Mouse (Mus musculus) yolk sac, embryonic 10.5 days (tissue): ENCODE data around the gene Snx18.

Source experiments
- DNase-seq: peaks from one replicate; pipeline ENCODE4 v3.0.0-alpha.2; 2017; ENCODE audit warnings: low spot score

The Snx18 gene

DNA sequence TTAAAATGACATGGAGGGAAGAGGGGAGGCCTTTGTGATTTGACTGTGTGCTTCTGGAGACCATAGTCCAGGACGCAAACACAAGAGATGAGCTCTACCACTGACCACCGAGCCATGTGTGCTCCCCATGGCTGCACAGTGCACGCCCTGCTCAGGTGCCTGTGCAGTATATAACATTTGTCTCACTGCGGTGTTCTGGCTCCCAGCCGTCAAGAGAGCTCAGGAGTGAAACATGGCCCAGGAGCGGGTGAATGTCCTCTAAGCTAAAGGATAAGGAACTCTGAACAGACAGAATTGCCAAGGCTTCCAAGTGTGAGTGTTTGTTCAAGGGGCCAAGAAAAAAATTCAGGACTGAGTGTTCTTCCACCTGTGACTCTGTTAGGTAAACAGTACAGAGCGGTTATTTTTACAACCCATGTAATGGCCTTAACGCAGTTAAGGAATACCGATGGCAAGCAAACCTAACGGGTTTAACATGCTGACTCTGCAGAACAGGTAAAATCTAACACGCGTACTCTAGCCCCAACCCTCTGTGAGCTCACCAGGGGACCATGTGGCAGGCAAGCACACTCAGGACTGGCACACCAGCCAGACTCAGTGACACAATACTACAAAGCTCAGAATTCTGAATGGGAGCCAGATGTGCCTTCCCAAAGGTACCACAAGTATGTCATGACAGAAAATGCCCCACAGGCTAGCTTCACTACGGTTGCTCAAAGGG is 21.4 kb downstream of the Snx18 start:
- no peak for DNase-seq

DNA sequence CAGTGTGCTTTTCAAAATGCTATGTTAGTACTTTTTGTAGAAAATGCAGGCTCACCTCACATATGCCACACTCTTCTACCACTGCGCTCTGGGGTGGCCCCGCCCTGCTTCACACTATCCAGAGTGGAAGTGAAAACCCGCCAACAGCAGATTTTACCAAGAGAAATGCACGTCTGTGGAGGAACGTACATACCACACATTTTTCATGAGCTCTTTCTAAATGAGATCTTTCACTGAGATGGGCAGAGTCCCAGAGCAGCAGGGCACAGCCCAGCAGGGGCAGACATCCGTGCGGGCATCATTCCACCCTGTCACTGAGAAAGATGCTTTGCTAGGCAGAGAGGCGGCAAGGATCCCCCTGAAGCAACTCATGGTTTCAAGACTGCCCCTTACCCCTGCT is 22.4 kb downstream of the Snx18 start:
- no peak for DNase-seq

DNA sequence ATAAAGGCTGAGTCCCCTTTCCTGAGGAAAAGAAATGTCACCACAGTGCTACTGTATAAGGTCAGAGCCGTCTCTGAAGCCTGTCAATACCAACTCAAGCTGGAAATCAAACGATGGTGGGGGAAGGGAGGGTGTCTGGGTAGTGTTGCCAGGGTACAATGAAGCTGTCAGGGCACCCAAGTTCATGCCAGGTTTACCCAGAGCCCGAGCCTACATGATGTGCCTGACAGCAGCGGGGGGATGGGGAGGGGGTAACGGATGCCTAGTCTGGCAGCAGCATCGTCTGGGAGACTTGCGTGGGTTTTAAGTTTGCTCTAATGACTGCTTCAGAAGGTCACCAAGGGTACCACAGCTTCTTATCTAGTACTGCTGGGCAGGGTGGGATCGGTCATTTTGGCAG is 23.1 kb downstream of the Snx18 start:
- DNase-seq, result no peak

DNA sequence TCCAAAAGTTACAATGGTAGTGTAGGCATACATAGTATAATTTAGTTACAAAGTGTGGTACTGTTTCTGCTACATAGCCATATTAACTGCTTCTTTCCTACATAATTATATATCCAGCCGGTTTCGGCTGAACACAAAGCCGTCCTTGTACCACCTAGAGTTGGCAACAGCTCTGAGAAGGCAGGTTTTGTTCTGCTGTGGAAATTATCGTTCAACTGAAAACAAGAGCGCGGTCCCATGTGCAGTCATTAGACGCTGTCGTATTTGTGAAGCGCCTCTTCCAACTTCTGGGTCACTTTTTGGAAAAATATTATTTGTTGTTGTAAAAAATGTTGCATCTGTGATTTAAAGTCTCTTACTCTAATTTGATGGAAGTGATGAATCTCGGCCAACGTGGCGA is 24.0 kb downstream of the Snx18 start:
- DNase-seq, result no peak

DNA sequence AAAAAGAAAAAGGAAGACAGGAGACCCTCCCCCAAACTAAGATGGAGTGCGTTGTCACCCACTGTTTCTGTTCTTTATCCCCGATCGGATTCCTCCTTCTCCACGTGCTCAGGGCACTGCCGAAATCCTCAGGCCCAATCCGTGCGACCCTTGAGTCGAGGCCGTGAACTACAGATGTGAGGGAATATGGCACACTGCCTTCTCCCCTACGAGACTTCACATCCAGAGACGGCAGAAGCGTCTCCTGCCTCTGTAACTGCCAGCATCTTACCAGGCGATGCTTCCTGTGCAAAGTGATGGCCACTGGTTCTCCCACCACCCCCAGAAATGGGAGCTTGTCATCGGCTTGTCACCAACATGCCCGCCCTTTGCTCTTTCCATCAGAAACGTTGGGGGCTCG is 24.7 kb downstream of the Snx18 start:
- no peak for DNase-seq

DNA sequence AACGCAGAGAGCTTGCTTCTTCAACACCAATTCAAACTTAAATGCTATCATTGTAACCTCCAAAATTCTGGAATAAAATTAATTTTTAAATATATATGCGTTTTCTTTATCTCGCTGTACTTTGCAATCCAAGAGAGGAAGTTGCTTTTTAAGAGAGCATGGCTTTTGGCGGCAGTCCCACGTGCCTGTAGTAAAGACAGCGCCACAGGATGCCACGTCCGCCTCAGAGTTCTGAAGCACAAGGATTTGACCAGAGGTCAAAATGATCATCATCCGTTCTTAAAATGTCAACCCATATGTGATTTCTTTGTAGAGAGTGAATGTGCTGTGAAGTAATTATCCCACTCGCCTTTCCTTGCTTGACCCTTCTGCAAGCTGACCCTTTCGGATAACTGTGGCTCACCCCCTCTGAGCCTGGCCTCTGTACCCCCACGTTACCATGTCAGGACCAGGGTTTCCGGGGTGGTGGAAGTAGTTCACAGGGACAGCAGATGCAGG is 25.6 kb downstream of the Snx18 start:
- DNase-seq, result no peak

DNA sequence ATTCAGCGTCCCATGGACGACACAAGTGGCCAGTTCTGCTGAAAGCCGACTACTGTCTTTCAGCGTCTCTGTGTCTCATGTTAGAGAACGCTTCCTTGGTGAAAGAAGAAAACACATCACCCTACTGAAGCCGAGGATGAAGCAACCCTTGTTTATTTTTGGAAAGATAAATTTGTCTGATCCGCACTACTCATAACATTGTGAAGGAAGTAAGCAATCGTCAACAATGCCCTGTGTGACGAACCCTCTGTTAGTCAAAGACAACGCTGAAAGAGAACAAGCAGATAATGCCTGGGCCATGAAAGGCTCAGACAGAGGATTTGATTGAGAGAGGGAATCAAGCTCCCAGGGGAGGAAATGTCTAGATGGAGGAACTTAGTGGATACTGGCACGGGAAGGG is 27.0 kb downstream of the Snx18 start:
- no peak for DNase-seq

DNA sequence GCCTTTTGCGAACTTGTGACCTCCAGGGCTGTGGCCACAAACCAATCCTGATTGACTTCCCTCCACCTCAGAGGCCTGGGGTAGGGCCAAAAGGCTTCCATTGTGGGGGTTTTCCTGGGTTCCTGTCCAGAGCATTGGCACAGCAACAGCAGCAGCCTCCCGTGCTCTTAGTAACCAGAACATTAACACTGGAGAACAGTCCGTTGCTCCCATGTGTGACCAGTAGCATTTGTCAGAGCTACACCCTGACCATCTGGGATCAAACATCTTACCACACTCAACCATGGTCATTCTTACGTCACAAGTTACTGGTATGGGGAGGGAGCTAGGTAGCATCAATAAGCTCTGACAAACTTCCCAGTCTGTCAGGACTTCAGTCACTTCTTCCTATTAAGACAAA is 28.1 kb downstream of the Snx18 start:
- DNase-seq, result no peak

DNA sequence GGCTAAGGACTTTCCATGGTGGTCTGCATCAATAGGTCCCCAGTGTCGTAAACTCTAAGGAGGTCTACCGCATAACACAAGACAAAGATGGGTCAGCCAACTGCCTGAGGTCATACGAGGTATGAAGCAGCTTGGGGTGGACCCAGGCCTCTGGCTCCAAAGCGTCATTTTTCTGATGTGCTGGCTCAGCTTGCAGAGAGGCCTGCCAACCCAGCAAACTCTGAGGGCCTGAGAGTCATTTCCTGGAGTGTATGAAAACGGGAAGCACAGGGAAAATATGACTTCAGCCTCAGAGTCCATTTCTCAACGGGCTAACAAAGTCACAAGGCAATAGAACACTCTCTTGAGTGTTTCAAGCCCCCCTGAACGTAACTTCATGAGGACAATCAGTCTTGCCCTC is 28.9 kb downstream of the Snx18 start:
- no peak for DNase-seq

DNA sequence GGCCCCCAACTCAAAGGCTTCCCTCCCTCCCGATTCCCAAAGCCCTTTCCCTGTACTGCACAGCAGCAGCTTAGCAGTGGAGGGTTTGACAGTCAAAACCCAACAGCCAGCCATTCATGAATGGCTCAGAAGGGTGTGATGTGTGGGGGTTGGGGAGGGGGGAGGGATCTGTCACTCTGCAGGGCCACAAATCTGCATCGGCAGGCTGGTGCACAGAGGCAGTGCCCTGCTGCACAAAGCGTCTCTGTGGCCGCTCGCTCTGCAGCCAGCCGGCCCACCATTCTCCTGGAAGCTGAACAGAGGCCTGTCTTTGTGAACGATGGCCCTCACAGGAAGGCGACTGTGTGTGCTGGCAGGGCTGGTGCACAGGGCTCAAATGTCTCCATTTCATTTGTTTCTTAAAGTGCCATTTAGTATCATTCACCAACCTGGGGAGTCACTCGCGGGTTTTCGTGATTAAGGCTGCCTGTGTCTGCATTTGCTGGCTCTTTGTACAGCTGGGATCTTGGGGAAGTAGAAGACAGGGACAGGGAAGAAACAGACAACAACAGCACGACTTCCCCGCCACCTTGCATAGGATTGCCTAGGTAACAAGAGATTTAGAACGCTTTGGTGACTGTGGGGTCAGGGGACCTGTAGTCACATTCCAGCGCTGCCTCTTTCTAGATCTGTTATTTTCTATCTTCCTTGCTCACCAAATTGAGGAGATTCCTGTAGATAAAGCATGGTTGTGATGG is 31.0 kb downstream of the Snx18 start:
- DNase-seq, result no peak

DNA sequence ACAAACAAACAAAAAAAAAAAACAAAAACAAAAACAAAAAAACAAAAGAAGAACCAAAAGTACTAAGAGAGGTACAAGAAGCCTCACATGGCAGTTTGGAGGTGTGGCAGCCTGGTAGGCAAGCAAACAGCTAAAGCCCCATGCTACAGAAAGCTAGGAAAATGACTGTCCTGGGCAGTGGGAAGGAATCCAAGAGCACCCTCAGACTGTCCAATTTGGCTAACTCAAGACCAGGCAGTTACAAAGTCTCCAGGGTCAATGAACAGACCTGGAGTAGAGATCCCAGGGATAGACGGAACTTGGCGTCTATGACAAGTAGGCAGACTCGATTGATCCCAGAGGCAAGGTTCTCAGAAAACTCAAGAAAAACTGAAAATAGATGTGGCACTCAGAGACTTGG is 32.8 kb downstream of the Snx18 start:
- no peak for DNase-seq

DNA sequence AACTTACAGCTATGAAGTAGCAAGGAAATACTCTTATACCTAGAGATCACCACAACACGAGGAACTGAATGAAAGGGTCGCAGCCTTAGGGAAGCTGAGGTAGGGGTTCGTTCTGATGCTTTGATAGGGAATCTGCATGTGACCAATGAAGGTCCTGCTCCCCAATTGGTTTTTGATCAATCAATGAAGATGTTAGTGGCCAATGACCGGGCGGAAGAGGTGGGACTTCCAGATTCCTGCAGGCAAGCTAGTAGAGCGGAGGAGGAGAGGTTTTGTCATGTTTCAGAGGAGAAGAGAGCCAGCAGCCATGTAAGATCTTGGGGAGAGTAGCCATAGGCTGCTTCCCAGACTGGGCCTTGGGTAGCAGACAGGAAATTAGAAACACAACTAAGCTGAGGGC is 33.9 kb downstream of the Snx18 start:
- no peak for DNase-seq

DNA sequence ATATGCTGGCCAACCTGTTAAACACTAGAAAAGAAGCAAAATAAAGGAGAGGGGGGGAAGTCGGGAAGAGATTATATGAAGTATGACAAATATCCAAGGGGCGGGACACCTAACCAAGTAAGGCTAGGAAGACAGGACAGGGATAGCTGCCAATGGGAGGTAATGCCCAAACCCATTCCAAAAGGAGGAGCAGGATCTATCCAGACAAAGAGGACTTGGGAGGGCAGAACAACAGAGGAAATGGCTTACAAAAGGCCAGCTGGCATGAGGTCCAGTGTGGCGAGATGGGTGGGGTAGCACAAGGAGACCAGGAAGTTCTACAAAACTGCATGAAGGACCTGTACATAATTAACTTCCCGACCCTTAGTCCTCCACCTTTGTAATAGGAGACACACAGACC is 34.8 kb downstream of the Snx18 start:
- DNase-seq, result no peak

DNA sequence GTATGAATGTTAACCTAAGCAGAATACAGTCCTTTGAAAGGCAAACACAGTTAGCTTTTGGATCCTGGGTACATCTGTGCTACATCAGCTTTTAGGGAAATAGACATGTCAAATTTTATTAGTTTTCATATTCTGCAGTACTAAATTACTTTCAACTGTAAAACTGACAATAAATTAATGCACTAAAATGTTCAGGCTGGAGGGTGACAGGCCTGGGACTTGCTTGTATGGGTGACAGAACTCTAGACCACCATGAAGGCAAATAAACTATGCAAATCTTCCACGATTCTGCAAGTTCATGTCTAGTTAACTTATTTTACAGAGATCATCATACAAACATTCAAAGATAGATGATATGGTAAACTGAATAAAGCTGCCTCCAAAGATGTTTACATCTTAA is 36.3 kb downstream of the Snx18 start:
- DNase-seq, result no peak

DNA sequence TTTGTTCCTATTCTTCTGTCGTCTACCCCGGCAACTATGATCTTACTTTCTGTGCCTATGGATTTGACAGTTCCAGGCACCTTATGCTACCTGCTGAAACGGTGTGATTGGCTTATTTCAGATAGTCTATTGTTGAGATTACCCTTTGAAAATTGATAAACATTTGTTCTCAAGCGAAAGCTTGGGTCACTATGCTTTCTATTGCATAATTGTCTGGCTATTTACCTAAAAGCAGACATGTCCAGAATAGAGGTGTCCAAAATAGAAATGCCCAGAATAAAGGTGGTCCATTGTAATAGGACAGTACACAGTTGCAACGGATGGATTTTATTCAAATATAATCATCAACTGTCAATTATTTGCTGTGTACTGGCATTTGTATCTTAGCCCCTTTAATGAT is 36.9 kb downstream of the Snx18 start:
- no peak for DNase-seq

DNA sequence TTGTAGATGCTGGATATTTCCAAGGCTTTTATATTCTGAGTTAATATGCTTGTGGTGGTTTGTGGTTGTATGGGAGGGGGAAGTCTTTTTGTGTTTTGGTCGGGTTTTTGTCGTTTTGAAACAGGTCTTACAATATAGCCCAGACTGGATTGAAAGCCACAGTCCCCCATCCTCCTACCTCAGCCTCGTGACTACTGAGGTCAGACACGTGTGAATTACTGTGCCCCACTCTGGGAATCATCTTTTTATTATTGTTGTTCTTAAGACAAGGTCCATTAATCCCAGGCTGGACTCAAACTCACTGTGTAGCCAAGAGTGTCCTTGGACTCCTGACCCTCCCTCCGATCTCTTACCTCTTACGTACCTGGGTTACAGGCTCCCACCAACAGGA is 38.0 kb downstream of the Snx18 start:
- DNase-seq, result no peak

DNA sequence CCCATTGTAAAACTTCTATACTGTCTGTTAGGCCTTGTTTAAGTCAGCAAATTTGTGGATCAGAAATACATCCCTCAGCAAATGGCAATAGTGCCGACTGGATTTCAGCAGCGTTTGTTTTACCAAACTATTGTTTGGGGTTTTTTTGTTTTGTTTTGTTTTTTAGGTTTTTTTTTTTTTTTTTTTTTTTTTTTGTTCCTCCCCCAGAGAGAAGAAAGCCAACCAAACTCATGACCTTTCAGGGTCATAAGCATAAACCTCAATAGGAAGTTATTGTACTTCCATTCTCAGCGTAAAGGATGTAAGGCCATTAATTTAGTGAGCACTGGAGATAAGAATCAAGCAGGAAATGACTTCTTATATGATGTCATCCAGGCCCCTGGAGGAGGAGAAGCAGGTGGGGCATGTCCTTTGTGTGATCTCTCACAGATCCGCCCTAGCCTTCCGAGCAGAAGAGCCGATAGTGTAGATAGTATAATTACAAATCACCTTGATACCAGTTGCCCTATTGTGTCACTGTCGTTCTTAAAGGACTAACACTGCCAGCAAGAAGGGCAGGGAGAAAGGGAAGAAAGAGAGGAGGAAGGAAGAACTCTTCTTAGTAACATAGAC is 38.5 kb downstream of the Snx18 start:
- no peak for DNase-seq

DNA sequence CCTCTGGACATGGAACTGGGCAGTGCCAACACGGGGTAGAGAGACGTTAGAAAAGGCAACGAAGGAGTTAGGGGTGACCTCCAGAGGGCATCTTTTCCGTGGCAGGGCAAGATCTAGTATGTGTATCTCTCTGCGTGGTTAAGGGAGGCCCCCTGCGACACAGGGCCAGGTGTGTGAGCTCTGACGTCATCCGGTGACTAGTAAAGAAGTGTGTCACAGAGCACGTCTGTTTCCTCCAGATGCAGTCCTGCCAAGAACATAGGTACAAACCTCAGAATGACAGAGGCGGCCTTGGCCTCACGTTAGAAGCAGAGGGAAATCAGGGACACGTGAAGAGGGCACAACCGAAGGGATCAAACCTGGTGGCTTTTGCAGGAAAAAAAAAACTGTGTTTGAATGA is 44.1 kb downstream of the Snx18 start:
- DNase-seq, result no peak

DNA sequence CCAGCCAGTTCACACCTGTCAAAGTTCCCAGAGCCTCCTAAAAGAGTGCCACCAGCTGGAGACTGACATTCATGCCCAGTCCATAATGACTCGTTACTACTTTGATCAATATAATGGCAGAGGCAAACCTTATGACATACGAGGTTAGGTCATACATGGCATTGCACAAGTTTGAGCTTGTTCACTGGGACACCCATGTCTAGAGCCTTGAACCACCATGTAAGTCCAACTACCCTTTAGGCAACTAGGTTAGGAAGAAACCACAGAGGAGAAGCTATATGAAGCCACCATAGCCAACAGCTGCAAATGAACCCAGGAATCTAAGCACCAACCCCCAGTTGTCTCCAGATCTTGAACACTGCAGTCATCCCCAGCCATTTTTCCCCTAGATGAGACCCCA is 45.0 kb downstream of the Snx18 start:
- DNase-seq, result no peak

DNA sequence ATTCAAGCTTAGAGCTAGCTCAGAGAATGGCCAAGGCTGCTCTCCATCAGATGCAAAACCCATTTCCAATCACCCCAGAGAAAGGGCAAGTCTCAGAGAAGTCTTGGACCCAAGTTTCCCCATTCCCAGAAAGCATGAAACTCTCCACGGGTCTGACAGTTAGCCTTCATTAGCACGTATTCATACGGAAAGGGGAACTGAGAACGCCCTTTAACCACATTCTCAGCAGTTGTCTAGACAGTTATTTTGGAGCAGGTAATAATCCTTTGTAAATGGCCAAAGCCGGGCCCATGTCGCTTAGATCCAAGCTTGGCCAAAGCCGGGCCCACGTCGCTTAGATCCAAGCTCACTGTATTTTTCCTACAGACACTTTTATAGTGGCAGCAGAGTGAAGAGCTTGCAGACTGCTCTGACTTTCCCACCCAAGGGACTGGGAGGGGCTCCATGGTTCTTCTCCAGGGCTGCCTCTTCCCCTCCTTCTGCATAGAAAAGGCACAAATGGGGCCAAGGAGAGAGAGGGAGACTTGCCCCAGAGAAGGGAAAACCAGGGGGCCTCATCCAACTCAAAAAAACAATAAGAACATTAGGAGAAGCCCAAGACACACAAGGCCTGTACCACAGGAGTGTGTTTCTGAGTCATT is 46.2 kb downstream of the Snx18 start:
- no peak for DNase-seq

DNA sequence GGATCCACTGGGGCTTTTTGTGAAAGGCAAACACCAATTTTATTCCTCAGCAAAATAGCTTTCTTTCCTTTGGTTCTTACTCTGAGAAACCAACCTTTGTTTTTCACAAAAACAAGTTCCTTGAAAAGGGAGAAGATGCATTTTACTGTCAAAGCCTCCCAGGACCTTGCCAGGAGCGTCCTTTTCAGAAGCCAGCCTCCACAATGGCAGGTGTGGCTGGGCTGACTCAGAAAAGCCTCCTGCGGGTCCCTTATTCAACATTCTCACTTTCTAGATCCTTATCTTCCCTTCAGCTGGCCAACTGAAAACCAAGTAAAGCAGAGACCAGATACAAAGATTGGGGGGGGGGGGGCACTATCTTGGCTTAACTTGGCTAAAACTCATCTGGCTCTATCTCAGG is 48.8 kb downstream of the Snx18 start:
- no peak for DNase-seq

DNA sequence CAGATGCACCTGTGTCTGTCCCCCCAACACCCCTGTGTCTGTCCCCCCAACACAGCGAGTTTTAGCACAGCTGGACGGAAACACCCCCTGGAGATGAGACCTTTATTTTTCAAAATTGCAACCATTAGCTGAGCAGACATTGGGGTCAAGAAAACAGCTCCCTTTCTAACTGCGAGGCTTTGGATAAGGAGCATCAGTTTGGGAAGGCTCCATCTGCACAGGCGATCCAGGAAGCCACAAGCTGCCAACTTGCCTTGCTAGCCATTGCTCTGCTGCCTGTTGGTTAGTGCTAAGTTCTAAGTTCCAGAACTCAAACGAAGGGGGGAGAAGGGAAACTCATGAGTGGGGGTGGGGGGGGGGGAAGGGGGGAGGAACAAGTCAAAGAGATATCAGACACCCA is 51.4 kb downstream of the Snx18 start:
- no peak for DNase-seq

DNA sequence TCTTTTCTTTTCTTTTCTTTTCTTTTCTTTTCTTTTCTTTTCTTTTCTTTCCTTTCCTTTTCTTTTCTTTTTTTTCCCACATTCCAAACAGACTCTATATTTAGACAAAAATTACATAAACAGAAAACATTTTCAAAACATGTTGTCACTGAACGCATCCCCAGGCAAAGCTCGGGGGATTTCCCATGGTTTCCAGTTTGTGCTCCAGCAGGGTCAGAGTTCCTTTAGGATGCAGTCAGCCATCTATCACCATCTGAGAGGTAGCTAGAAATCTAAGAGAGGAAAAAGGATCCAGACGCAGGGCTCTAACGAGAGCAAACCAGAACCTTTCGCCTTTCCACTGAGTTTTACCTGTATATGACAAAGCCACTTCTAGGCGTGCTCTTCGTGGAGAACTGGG is 52.0 kb downstream of the Snx18 start:
- DNase-seq, result no peak
